Mouse (Mus musculus) embryonic facial prominence, embryonic 10.5 days (tissue): Measurements from ENCODE around the gene Pdx1. TPM values are rescaled to one million over a fixed set of nuclear protein-coding genes. Genes with fewer than 3 reads are reported as not detected.

ENCODE experiments used
- DNase-seq: peaks from one replicate; pipeline ENCODE4 v3.0.0-alpha.2; 2017; ENCODE audit warnings: low spot score
- H3K27ac ChIP-seq: fragments of 300-500 bp; sonication (generic); replicated peaks from 2 replicates; pipeline ENCODE4 v1.5.1; 2016; ENCODE audit warnings: mild to moderate bottlenecking
- H3K27me3 ChIP-seq: fragments of 300-500 bp; sonication (generic); replicated peaks from 2 replicates; pipeline ENCODE4 v1.6.1; 2016; ENCODE audit warnings: low read depth, mild to moderate bottlenecking; ENCODE audit not compliant: poor library complexity, severe bottlenecking
- H3K36me3 ChIP-seq: fragments of 300-500 bp; sonication (generic); replicated peaks from 2 replicates; pipeline ENCODE4 v1.6.1; 2016; ENCODE audit warnings: mild to moderate bottlenecking, moderate library complexity
- H3K4me1 ChIP-seq: fragments of 300-500 bp; sonication (generic); 2 replicates; pipeline ENCODE4 v1.6.1; 2016
- H3K4me3 ChIP-seq: fragments of 300-500 bp; sonication (generic); 2 replicates; pipeline ENCODE4 v1.5.1; 2016; ENCODE audit warnings: mild to moderate bottlenecking, moderate library complexity
- H3K9me3 ChIP-seq: fragments of 300-500 bp; sonication (generic); 2 replicates; pipeline ENCODE4 v1.6.1; 2016; ENCODE audit warnings: mild to moderate bottlenecking
- whole genome bisulfite sequencing: fragments of 180-500 bp; shearing (Covaris S2); methylation state at CpG from one replicate; pipeline ENCODE4 v1.1.7; 2016; 5-methylcytosine and 5-hydroxymethylcytosine counted together
- polyA plus RNA-seq: library from polyadenylated mRNA; unstranded; fragments of >200 nt; fragmentation: Nextera tagmentation; extraction: Ambion mirVana; gene quantifications from 2 replicates; pipeline ENCODE4 v1.2.1, GENCODE M21; 2016

Gene Pdx1
- polyA plus RNA-seq, 1 experiment from 2014 or later: not detected

- under 1% methylated on average over 58 of the region's 58 CpGs for WGBS
- H3K27me3 ChIP-seq: peaks cover 100% of the 10 kb centered on the region
- peak overlapping the region; percentile 36 for H3K4me3 ChIP-seq
- no peaks in the 10 kb centered on the region for H3K36me3 ChIP-seq
- no peak overlapping the region for H3K27ac ChIP-seq
- H3K4me1 ChIP-seq: peaks cover 25% of the 10 kb centered on the region
- no peaks in the 10 kb centered on the region for H3K9me3 ChIP-seq
- DNase-seq: peak; percentile 57
Measured at GRCm38 (mm10) chr5:147305856-147306637, 36.3 kb downstream of the Pdx1 start.

GRCm38 (mm10) chr5:147306638-147307397 lies 37.1 kb downstream of the Pdx1 start, which contains the start of gene Cdx2:
TSS of gene Cdx2 (minus strand) at chr5:147307270.
- Histone ChIP-seq H3K36me3 (no peaks in the 10 kb centered on the region), H3K9me3 (no peaks in the 10 kb centered on the region), H3K27me3 (peaks cover 100% of the 10 kb centered on the region), H3K27ac (no peak within 1 kb of the TSS), H3K4me3 (peak within 1 kb of the TSS; percentile 36), H3K4me1 (peaks cover 22% of the 10 kb centered on the region)
- DNase-seq: peak; percentile 55
- under 1% methylated on average over 63 of the region's 63 CpGs for WGBS

GRCm38 (mm10) chr5:147307398-147307785 lies 37.6 kb downstream of the Pdx1 start:
- Histone ChIP-seq H3K36me3 (no peaks in the 10 kb centered on the region), H3K9me3 (no peaks in the 10 kb centered on the region), H3K4me3 (no peak overlapping the region), H3K27ac (no peak overlapping the region), H3K4me1 (peaks cover 22% of the 10 kb centered on the region), H3K27me3 (peaks cover 100% of the 10 kb centered on the region)
- 2% methylated on average over 12 of the region's 12 CpGs for WGBS
- peak; percentile 28 for DNase-seq

- no peak for DNase-seq
- Histone ChIP-seq H3K27ac (no peak overlapping the region), H3K4me1 (peaks cover 22% of the 10 kb centered on the region), H3K4me3 (no peak overlapping the region), H3K9me3 (no peaks in the 10 kb centered on the region), H3K27me3 (peaks cover 100% of the 10 kb centered on the region), H3K36me3 (no peaks in the 10 kb centered on the region)
- WGBS: 4% methylated on average over 9 of the region's 9 CpGs
Measured at GRCm38 (mm10) chr5:147308451-147308850, 38.7 kb downstream of the Pdx1 start.

- no peak overlapping the region for H3K4me3 ChIP-seq
- peaks cover 16% of the 10 kb centered on the region for H3K4me1 ChIP-seq
- H3K36me3 ChIP-seq: no peaks in the 10 kb centered on the region
- WGBS: 4% methylated on average over 2 of the region's 2 CpGs
- DNase-seq: no peak
- no peak overlapping the region for H3K27ac ChIP-seq
- peaks cover 100% of the 10 kb centered on the region for H3K27me3 ChIP-seq
- H3K9me3 ChIP-seq: no peaks in the 10 kb centered on the region
Measured at GRCm38 (mm10) chr5:147309786-147310185, 40.0 kb downstream of the Pdx1 start.

GRCm38 (mm10) chr5:147312830-147313685 lies 43.3 kb downstream of the Pdx1 start:
- H3K27me3 ChIP-seq: peaks cover 100% of the 10 kb centered on the region
- no peaks in the 10 kb centered on the region for H3K4me1 ChIP-seq
- no peak overlapping the region for H3K4me3 ChIP-seq
- H3K36me3 ChIP-seq: no peaks in the 10 kb centered on the region
- H3K9me3 ChIP-seq: no peaks in the 10 kb centered on the region
- no peak overlapping the region for H3K27ac ChIP-seq
- DNase-seq: peak; percentile 39
- WGBS: 1% methylated on average over 27 of the region's 27 CpGs

GRCm38 (mm10) chr5:147314646-147315431 lies 45.1 kb downstream of the Pdx1 start:
- Histone ChIP-seq H3K27me3 (peaks cover 100% of the 10 kb centered on the region), H3K4me1 (no peaks in the 10 kb centered on the region), H3K27ac (no peak overlapping the region), H3K4me3 (no peak overlapping the region), H3K36me3 (no peaks in the 10 kb centered on the region), H3K9me3 (no peaks in the 10 kb centered on the region)
- WGBS: 1% methylated on average over 39 of the region's 39 CpGs
- DNase-seq: peak; percentile 45

- H3K27ac ChIP-seq: no peak overlapping the region
Measured at GRCm38 (mm10) chr5:147315432-147316075, 45.8 kb downstream of the Pdx1 start.

GRCm38 (mm10) chr5:147317321-147317720 lies 47.6 kb downstream of the Pdx1 start:
- H3K9me3 ChIP-seq: no peaks in the 10 kb centered on the region
- H3K27me3 ChIP-seq: peaks cover 100% of the 10 kb centered on the region
- no peak overlapping the region for H3K27ac ChIP-seq
- no peak for DNase-seq
- H3K4me3 ChIP-seq: no peak overlapping the region
- no peaks in the 10 kb centered on the region for H3K4me1 ChIP-seq
- WGBS: 4% methylated on average over 7 of the region's 7 CpGs
- no peaks in the 10 kb centered on the region for H3K36me3 ChIP-seq

More at GRCm38 (mm10) chr5:147315432-147316075, 45.8 kb downstream of the Pdx1 start:
- no peaks in the 10 kb centered on the region for H3K4me1 ChIP-seq
- H3K36me3 ChIP-seq: no peaks in the 10 kb centered on the region
- DNase-seq: no peak
- no peaks in the 10 kb centered on the region for H3K9me3 ChIP-seq
- H3K27me3 ChIP-seq: peaks cover 100% of the 10 kb centered on the region
- WGBS: under 1% methylated on average over 25 of the region's 25 CpGs
- H3K4me3 ChIP-seq: no peak overlapping the region

- no peak overlapping the region for H3K27ac ChIP-seq
- 17% methylated on average over 7 of the region's 7 CpGs for WGBS
- no peaks in the 10 kb centered on the region for H3K9me3 ChIP-seq
- no peak for DNase-seq
- no peaks in the 10 kb centered on the region for H3K36me3 ChIP-seq
- peaks cover 100% of the 10 kb centered on the region for H3K27me3 ChIP-seq
- no peak overlapping the region for H3K4me3 ChIP-seq
- no peaks in the 10 kb centered on the region for H3K4me1 ChIP-seq
Measured at GRCm38 (mm10) chr5:147317991-147318390, 48.2 kb downstream of the Pdx1 start.

- H3K36me3 ChIP-seq: no peaks in the 10 kb centered on the region
- no peaks in the 10 kb centered on the region for H3K4me1 ChIP-seq
- DNase-seq: peak; percentile 35
- H3K27me3 ChIP-seq: peaks cover 88% of the 10 kb centered on the region
- H3K9me3 ChIP-seq: no peaks in the 10 kb centered on the region
- H3K27ac ChIP-seq: no peak overlapping the region
- no peak overlapping the region for H3K4me3 ChIP-seq
Measured at GRCm38 (mm10) chr5:147319653-147320052, 49.9 kb downstream of the Pdx1 start.
